Mouse (Mus musculus) embryonic stem cell, embryonic (primary cell): ENCODE measurements at regions not wholly inside any gene's neighbourhood (a gene's known extent, or its start where the extent isn't known, plus 50 kb on each side); places are given as distances from the start of the nearest gene placed in this dataset.

ENCODE experiments used
- CTCF ChIA-PET, 4 experiments: fragments of 300-600 bp in 2 of 4; fragments of 350-600 bp in 2 of 4; sonication (Branson Sonifier 250); formaldehyde crosslinking; loops; one replicate each; lab custom pipeline; 2022; ENCODE audit warnings: inconsistent platforms in 2 of 4; lab: Charles Lee
- POLR2A ChIA-PET, 4 experiments: fragments of 300-600 bp in 2 of 4; fragments of 350-600 bp in 2 of 4; sonication (Branson Sonifier 250); formaldehyde crosslinking; loops; one replicate each; lab custom pipeline; 2022; ENCODE audit warnings: antibody characterized with exemption in 4 of 4, inconsistent platforms in 1 of 4; lab: Charles Lee

- POLR2A ChIA-PET = no interaction called here
- CTCF ChIA-PET = no interaction called here
Measured at GRCm38 (mm10) chr3:120123155-120123554, 338.9 kb upstream of the Ptbp2 start.

- POLR2A ChIA-PET = no interaction called here
- CTCF ChIA-PET = interaction anchor here in 1 of 4 experiments (0.6 kb wide), 1 partner anchor 10 kb away, joined by 3 read pairs; no protein-coding TSS in a partner anchor
Measured at GRCm38 (mm10) chr3:120083171-120083932, 299.1 kb upstream of the Ptbp2 start.

GRCm38 (mm10) chr3:120073528-120073927 is 289.3 kb upstream of the Ptbp2 start:
- CTCF ChIA-PET = interaction anchor here in 1 of 4 experiments (0.7 kb wide), 1 partner anchor 9 kb away, joined by 3 read pairs; no protein-coding TSS in a partner anchor

GRCm38 (mm10) chr3:120065714-120066113 is 281.4 kb upstream of the Ptbp2 start:
- ChIA-PET POLR2A (no interaction called here), CTCF (no interaction called here)

More at GRCm38 (mm10) chr3:120073528-120073927, 289.3 kb upstream of the Ptbp2 start:
- POLR2A ChIA-PET = no interaction called here

- ChIA-PET POLR2A (no interaction called here), CTCF (no interaction called here)
Measured at GRCm38 (mm10) chr3:120064854-120065480, 280.7 kb upstream of the Ptbp2 start.

GRCm38 (mm10) chr3:120062264-120062663 is 278.0 kb upstream of the Ptbp2 start:
- POLR2A ChIA-PET = no interaction called here
- CTCF ChIA-PET = no interaction called here

- POLR2A ChIA-PET = no interaction called here
- CTCF ChIA-PET = no interaction called here
Measured at GRCm38 (mm10) chr3:120059959-120060358, 275.7 kb upstream of the Ptbp2 start.

- CTCF ChIA-PET = no interaction called here
- POLR2A ChIA-PET = no interaction called here
Measured at GRCm38 (mm10) chr3:120055216-120056154, 271.2 kb upstream of the Ptbp2 start.

GRCm38 (mm10) chr3:120047238-120047637 is 263.0 kb upstream of the Ptbp2 start:
- ChIA-PET CTCF (no interaction called here), POLR2A (no interaction called here)

GRCm38 (mm10) chr3:120037526-120037925 is 253.3 kb upstream of the Ptbp2 start:
- CTCF ChIA-PET = no interaction called here

GRCm38 (mm10) chr3:120019826-120020683 is 235.8 kb upstream of the Ptbp2 start:
- POLR2A ChIA-PET = no interaction called here
- CTCF ChIA-PET = no interaction called here

More at GRCm38 (mm10) chr3:120037526-120037925, 253.3 kb upstream of the Ptbp2 start:
- POLR2A ChIA-PET = interaction anchor here in 1 of 4 experiments (0.5 kb wide), 1 partner anchor 1920 kb away, joined by 6 read pairs; no protein-coding TSS in a partner anchor

GRCm38 (mm10) chr3:120015376-120015775 is 231.1 kb upstream of the Ptbp2 start:
- ChIA-PET CTCF (no interaction called here), POLR2A (no interaction called here)

GRCm38 (mm10) chr3:120011861-120012260 is 227.6 kb upstream of the Ptbp2 start:
- ChIA-PET CTCF (no interaction called here), POLR2A (no interaction called here)

GRCm38 (mm10) chr3:120008110-120008509 is 223.8 kb upstream of the Ptbp2 start:
- ChIA-PET CTCF (no interaction called here), POLR2A (no interaction called here)

GRCm38 (mm10) chr3:120004588-120004987 is 220.3 kb upstream of the Ptbp2 start:
- ChIA-PET CTCF (no interaction called here), POLR2A (interaction anchor here in 1 of 4 experiments (0.6 to 1.2 kb wide), 2 partner anchors 8 to 98 kb away, joined by 3 read pairs; no protein-coding TSS in a partner anchor)

GRCm38 (mm10) chr3:120000281-120000680 is 216.0 kb upstream of the Ptbp2 start:
- POLR2A ChIA-PET = no interaction called here
- CTCF ChIA-PET = no interaction called here

GRCm38 (mm10) chr3:119996258-119996988 is 212.2 kb upstream of the Ptbp2 start:
- CTCF ChIA-PET = no interaction called here

GRCm38 (mm10) chr3:119995781-119996180 is 211.5 kb upstream of the Ptbp2 start:
- CTCF ChIA-PET = no interaction called here
- POLR2A ChIA-PET = interaction anchor here in 1 of 4 experiments (1.0 kb wide), 1 partner anchor 9 kb away, joined by 3 read pairs; no protein-coding TSS in a partner anchor

More at GRCm38 (mm10) chr3:119996258-119996988, 212.2 kb upstream of the Ptbp2 start:
- POLR2A ChIA-PET = interaction anchor here in 1 of 4 experiments (1.0 kb wide), 1 partner anchor 9 kb away, joined by 3 read pairs; no protein-coding TSS in a partner anchor
